8 mouse cellular contexts compared by ENCODE assay signal in the genomic region with DNA sequence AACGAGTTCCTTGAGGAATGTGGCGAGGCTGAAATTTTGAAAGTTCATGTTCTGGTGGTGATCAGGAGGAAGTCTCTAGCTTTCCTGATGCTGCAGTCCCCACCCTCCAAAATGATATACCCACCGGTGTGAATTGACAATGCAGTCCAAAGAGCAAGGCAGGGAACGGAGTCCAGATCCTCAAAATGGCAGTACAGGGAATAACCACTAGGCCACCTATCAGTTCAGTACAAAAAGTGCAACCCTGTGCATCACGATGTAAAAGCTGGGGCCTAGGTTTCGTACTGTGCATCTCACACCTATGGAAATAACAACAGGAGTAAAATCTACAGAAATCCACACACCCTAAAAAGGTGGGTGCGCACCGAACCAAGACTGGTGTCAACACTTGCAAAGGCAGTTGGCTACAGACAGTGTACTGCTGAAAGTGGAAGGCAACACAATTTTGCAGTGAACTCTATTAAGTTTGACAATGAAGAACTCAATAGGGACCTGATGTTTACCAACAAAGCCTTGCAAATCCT. TPM values are rescaled to one million over a fixed set of nuclear protein-coding genes. Genes with fewer than 3 reads are reported as not detected.
DNase-seq lines count a peak whose midpoint lies in the region; ATAC-seq and TF ChIP-seq lines count a peak whose summit lies in the region.

No protein-coding gene starts in this region.

- H3K9ac ChIP-seq in heart, adult 2 months (ENCODE audit: low read depth, low read length) = no peak overlapping the region
- H3K9ac ChIP-seq in ES-E14 (ENCODE audit: insufficient read depth, low read depth, low read length, poor library complexity, severe bottlenecking) = no peak overlapping the region; the same call in 1 of the 2 replicates
- 0 out of 2 replicates have a peak overlapping the region, but pooled peaks have one; percentile 100 for H3K9ac ChIP-seq in heart, embryonic 16.5 days (ENCODE audit: low read length)
- H3K9ac ChIP-seq in liver, embryonic 16.5 days (ENCODE audit: low read depth, low read length) = no peak overlapping the region

- TF ChIP-seq CTCF in heart, adult 2 months (IDR thresholded peaks at IDR 0.05) = peak; percentile 12; the same call in 1 of the 2 replicates

- WGBS in heart, adult 2 months = 59% methylated on average over 8 of the region's 8 CpGs
- WGBS in heart, embryonic 16.5 days = 70% methylated on average over 8 of the region's 8 CpGs
- 83% methylated on average over 8 of the region's 8 CpGs for WGBS in liver, embryonic 16.5 days (ENCODE audit: insufficient replicate concordance)

- no peak for TF ChIP-seq POLR2A in heart, adult 2 months (IDR thresholded peaks at IDR 0.05; ENCODE audit: insufficient read depth, low read depth, low read length)

- no peaks in the 10 kb centered on the region for H3K27me3 ChIP-seq in heart, adult 2 months (ENCODE audit: control insufficient read depth, insufficient read depth, low read length)
- H3K27me3 ChIP-seq in heart, embryonic 16.5 days (ENCODE audit: control insufficient read depth, insufficient read depth, low read length) = no peaks in the 10 kb centered on the region
- H3K27me3 ChIP-seq in liver, embryonic 16.5 days (ENCODE audit: control insufficient read depth, insufficient read depth, low read depth, low read length) = no peaks in the 10 kb centered on the region

- in situ Hi-C loops in ES-E14 (cut with MboI; ENCODE audit: low sequenced_read_pairs in 2 of 2, unreplicated experiment in 2 of 2) = loop anchor here in 1 of 2 experiments (10.0 kb wide), 1 partner anchor 80 kb away; no protein-coding TSS in a partner anchor

- TF ChIP-seq EP300 in heart, adult 2 months (IDR thresholded peaks at IDR 0.05; ENCODE audit: insufficient read depth, low read depth, low read length) = no peak

- peak overlapping the region; percentile 79 for H3K4me2 ChIP-seq in heart, embryonic 16.5 days (ENCODE audit: low read depth, low read length)
- peak overlapping the region; percentile 90 for H3K4me2 ChIP-seq in liver, embryonic 16.5 days (ENCODE audit: low read depth, low read length)

- no peaks in the 10 kb centered on the region for H3K9me3 ChIP-seq in ES-E14 (ENCODE audit: control insufficient read depth, insufficient read depth, low read depth, low read length)
- peaks cover 4% of the 10 kb centered on the region; the same call in 1 of the 2 replicates for H3K9me3 ChIP-seq in heart, embryonic 16.5 days (replicated peaks; ENCODE audit: control insufficient read depth, low read length)
- H3K9me3 ChIP-seq in liver, embryonic 16.5 days (replicated peaks; ENCODE audit: control insufficient read depth, low read length) = no peaks in the 10 kb centered on the region

- intact Hi-C loops in heart, adult 2 months (cut with DNase I) = no loop called here
- intact Hi-C loops in heart, postnatal 10 days (cut with DNase I) = loop anchor here (2.0 kb wide), 3 partner anchors 50 to 92 kb away; no protein-coding TSS in a partner anchor

- H3K4me3 ChIP-seq in heart, adult 2 months = no peak overlapping the region
- H3K4me3 ChIP-seq in ES-E14 (ENCODE audit: insufficient read depth in 1 of 2, low read depth in 1 of 2, low read length in 2 of 2, poor library complexity in 1 of 2, severe bottlenecking in 1 of 2) = peak overlapping the region; percentile 52 to 89; a peak in 3 of 4 replicates
- H3K4me3 ChIP-seq in heart, embryonic 16.5 days (ENCODE audit: low read length) = peak overlapping the region; percentile 87
- peak overlapping the region; percentile 92 for H3K4me3 ChIP-seq in liver, embryonic 16.5 days (ENCODE audit: low read depth, low read length)

- peaks cover 29% of the 10 kb centered on the region for H3K36me3 ChIP-seq in heart, adult 2 months (ENCODE audit: control insufficient read depth, insufficient read depth, low read length)
- peaks cover 8% of the 10 kb centered on the region for H3K36me3 ChIP-seq in ES-E14 (ENCODE audit: control insufficient read depth, insufficient read depth, low read length, poor library complexity, severe bottlenecking)
- H3K36me3 ChIP-seq in heart, embryonic 16.5 days (ENCODE audit: control insufficient read depth, insufficient read depth) = peaks cover 24% of the 10 kb centered on the region
- peaks cover 10% of the 10 kb centered on the region for H3K36me3 ChIP-seq in liver, embryonic 16.5 days (ENCODE audit: control insufficient read depth, insufficient read depth)

- peaks cover 20% of the 10 kb centered on the region for H3K4me1 ChIP-seq in heart, adult 2 months (ENCODE audit: control insufficient read depth, insufficient read depth, low read length)
- peaks cover 2 to 9% of the 10 kb centered on the region in 2 experiments; a peak in 3 of 4 replicates for H3K4me1 ChIP-seq in ES-E14 (ENCODE audit: control insufficient read depth in 2 of 2, insufficient read depth in 2 of 2, low read length in 2 of 2, poor library complexity in 1 of 2)
- peaks cover 38% of the 10 kb centered on the region for H3K4me1 ChIP-seq in heart, embryonic 16.5 days (ENCODE audit: control insufficient read depth, insufficient read depth, low read length)
- H3K4me1 ChIP-seq in liver, embryonic 16.5 days (ENCODE audit: control insufficient read depth, low read depth, low read length) = peaks cover 41% of the 10 kb centered on the region

- DNase-seq in heart, adult 2 months = no peak
- DNase-seq in heart, postnatal 10 days = no peak
- DNase-seq in ES-E14 (ENCODE audit: low read depth, low spot score) = no peak
- no peak for DNase-seq in yolk sac, embryonic 10.5 days (ENCODE audit: low spot score)
- DNase-seq in layer of hippocampus, adult 11-12 months (ENCODE audit: low spot score) = no peak
- no peak for DNase-seq in Muller cell, postnatal 12 days (ENCODE audit: inconsistent ontology term)

- no peak overlapping the region for H3K27ac ChIP-seq in heart, adult 2 months
- no peak overlapping the region for H3K27ac ChIP-seq in ES-E14 (ENCODE audit: insufficient read depth, low read depth, low read length, poor library complexity, severe bottlenecking)
- H3K27ac ChIP-seq in heart, embryonic 16.5 days (ENCODE audit: low read length) = no peak overlapping the region
- no peak overlapping the region for H3K27ac ChIP-seq in liver, embryonic 16.5 days (ENCODE audit: low read length)

- peaks cover 12% of the 10 kb centered on the region for H3K79me2 ChIP-seq in heart, adult 2 months (replicated peaks; ENCODE audit: control insufficient read depth, insufficient read depth, low read length)

- ATAC-seq in heart, embryonic 16.5 days (replicated peaks; ENCODE audit: extremely low read depth, insufficient read depth, low FRiP score) = no peak
- ATAC-seq in liver, embryonic 16.5 days (ENCODE audit: low read depth) = no peak

TF ChIP-seq in ES-E14, 5 proteins besides CTCF, POLR2A, EP300 and RAD21:
- TF ChIP-seq ZNF384 (IDR thresholded peaks at IDR 0.05; ENCODE audit: low read depth, low read length) (no peak), CHD2 (IDR thresholded peaks at IDR 0.05; ENCODE audit: low read depth, low read length) (no peak), ZC3H11A (IDR thresholded peaks at IDR 0.05; ENCODE audit: borderline replicate concordance, low read depth, low read length) (no peak), HCFC1 (IDR thresholded peaks at IDR 0.05; ENCODE audit: borderline replicate concordance, insufficient read depth, low read length) (no peak), MAFK (IDR thresholded peaks at IDR 0.05; ENCODE audit: insufficient read depth, low read depth, low read length) (no peak)

RNA-seq across cellular contexts. Expression of a gene that starts 2.4 kb away (rescaled TPM):
- 10 to 100 TPM; 29.6 to 30.7 TPM for total RNA-seq in heart, adult 2 months (2021)
- 7.4 and 11.2 TPM in 2 replicates for polyA plus RNA-seq in heart, adult 2 months (2012; rRNA removed)
- 10 to 100 TPM; 47.0 to 53.1 TPM for total RNA-seq in heart, postnatal 10 days (2021)
- total RNA-seq in ES-E14 (2012; rRNA removed) = 13.2 and 15.9 TPM in 2 replicates
- 1.4 and 1.6 TPM in 2 replicates for polyA plus RNA-seq in heart, embryonic 16.5 days (2015; fragmentation: Nextera tagmentation; extraction: Ambion mirVana)
- polyA plus RNA-seq in liver, embryonic 16.5 days (2015; fragmentation: Nextera tagmentation; extraction: Ambion mirVana) = 0.18 and 0.27 TPM in 2 replicates

RNA-seq across cellular contexts. Expression of a gene that starts 25.6 kb away (rescaled TPM):
- total RNA-seq in heart, adult 2 months (2021) = 10 to 100 TPM; 11.5 to 14.7 TPM
- 4.4 and 15.9 TPM in 2 replicates for polyA plus RNA-seq in heart, adult 2 months (2012; rRNA removed)
- total RNA-seq in heart, postnatal 10 days (2021) = 10 to 100 TPM; 21.0 to 24.2 TPM
- 37.3 and 41.7 TPM in 2 replicates for total RNA-seq in ES-E14 (2012; rRNA removed)
- 10.8 and 11.8 TPM in 2 replicates for polyA plus RNA-seq in heart, embryonic 16.5 days (2015; fragmentation: Nextera tagmentation; extraction: Ambion mirVana)
- polyA plus RNA-seq in liver, embryonic 16.5 days (2015; fragmentation: Nextera tagmentation; extraction: Ambion mirVana) = 3.8 and 4.0 TPM in 2 replicates

RNA-seq across cellular contexts. Expression of a gene that starts 25.9 kb away (rescaled TPM):
- total RNA-seq in heart, adult 2 months (2021) = 10 to 100 TPM; 77.6 to 88.1 TPM
- polyA plus RNA-seq in heart, adult 2 months (2012; rRNA removed) = 15.8 and 25.5 TPM in 2 replicates
- 10 to 100 TPM; 59.4 to 64.5 TPM for total RNA-seq in heart, postnatal 10 days (2021)
- total RNA-seq in ES-E14 (2012; rRNA removed) = 40.1 and 47.3 TPM in 2 replicates
- polyA plus RNA-seq in heart, embryonic 16.5 days (2015; fragmentation: Nextera tagmentation; extraction: Ambion mirVana) = 89.3 and 104 TPM in 2 replicates
- 66.0 and 79.3 TPM in 2 replicates for polyA plus RNA-seq in liver, embryonic 16.5 days (2015; fragmentation: Nextera tagmentation; extraction: Ambion mirVana)

RNA-seq across cellular contexts. Expression of a gene that starts 25.9 kb away (rescaled TPM):
- 1 to 10 TPM; 7.7 to 8.7 TPM for total RNA-seq in heart, adult 2 months (2021)
- 4.0 TPM in 2 replicates for polyA plus RNA-seq in heart, adult 2 months (2012; rRNA removed)
- 1 to 10 TPM; 6.1 to 7.4 TPM for total RNA-seq in heart, postnatal 10 days (2021)
- total RNA-seq in ES-E14 (2012; rRNA removed) = 10.7 and 12.1 TPM in 2 replicates
- 4.3 and 4.9 TPM in 2 replicates for polyA plus RNA-seq in heart, embryonic 16.5 days (2015; fragmentation: Nextera tagmentation; extraction: Ambion mirVana)
- 2.4 and 2.7 TPM in 2 replicates for polyA plus RNA-seq in liver, embryonic 16.5 days (2015; fragmentation: Nextera tagmentation; extraction: Ambion mirVana)
